28 mouse cellular contexts compared by ENCODE assay signal in the genomic region with DNA sequence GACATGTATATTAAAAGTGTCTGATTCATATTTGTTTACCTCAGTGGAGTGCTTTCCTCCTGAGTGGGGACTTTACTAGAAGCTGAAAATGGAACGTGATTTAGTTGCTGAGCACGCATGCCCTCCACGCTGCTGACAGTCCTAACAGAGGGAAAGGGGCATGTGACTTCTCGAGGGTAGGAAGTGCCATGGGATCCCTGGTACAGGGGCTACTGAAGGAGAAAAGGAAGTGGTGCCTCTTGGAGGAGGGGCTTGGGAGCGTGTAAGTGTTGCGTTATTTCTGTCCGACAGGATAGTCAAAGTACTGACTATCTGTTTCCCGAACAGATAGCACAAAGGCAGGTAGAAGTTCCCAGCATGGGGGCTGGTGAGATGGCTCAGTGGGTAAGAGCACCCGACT. TPM values are rescaled to one million over a fixed set of nuclear protein-coding genes. Genes with fewer than 3 reads are reported as not detected.
DNase-seq lines count a peak whose midpoint lies in the region; ATAC-seq and TF ChIP-seq lines count a peak whose summit lies in the region.
"Had no signal": no experiment of that assay in that cellular context is flagged by ENCODE, and none has a peak within 500 bp of the region (broad histone marks: within the 10 kb centered on the region; RNA-seq: fewer than 3 reads in every experiment).

No protein-coding gene starts in this region.

- H3K9ac ChIP-seq in lung, postnatal 0 days (replicated peaks; ENCODE audit: low read depth) = no peak overlapping the region
- H3K9ac ChIP-seq in liver, embryonic 16.5 days (ENCODE audit: low read depth, low read length) = no peak overlapping the region
- H3K9ac ChIP-seq: embryonic facial prominence, embryonic 13.5 days; forebrain, embryonic 12.5 days; hindbrain, embryonic 14.5 days; neural tube, embryonic 13.5 days had no signal

- H3K27ac ChIP-seq in lung, postnatal 0 days (ENCODE audit: low read length) = no peak overlapping the region
- no peak overlapping the region for H3K27ac ChIP-seq in liver, embryonic 16.5 days (ENCODE audit: low read length)
- H3K27ac ChIP-seq: embryonic facial prominence, embryonic 13.5 days; forebrain, embryonic 12.5 days; gastrocnemius, adult 2 months; heart, embryonic 10.5 days; hindbrain, embryonic 14.5 days; left cerebral cortex, adult 2 months; neural tube, embryonic 13.5 days had no signal

- no peaks in the 10 kb centered on the region for H3K36me3 ChIP-seq in lung, postnatal 0 days (ENCODE audit: insufficient read depth, low read length)
- H3K36me3 ChIP-seq in liver, embryonic 16.5 days (ENCODE audit: control insufficient read depth, insufficient read depth) = no peaks in the 10 kb centered on the region

- DNase-seq in lung, postnatal 0 days (ENCODE audit: low spot score) = peak; percentile 21
- no peak for DNase-seq in lung, adult 18-20 months
- DNase-seq in right cerebral cortex, postnatal 36 days (ENCODE audit: low spot score in 2 of 2) = no peak
- no peak for DNase-seq in MN1 (ENCODE audit: low spot score)
- DNase-seq: adrenal gland, postnatal 25 days; cerebellum, adult 11-12 months; cerebellum, postnatal 14 days; embryo, embryonic 11 days; gastrocnemius, adult 2 months; kidney, adult 18-20 months; kidney, postnatal 4 days; midbrain, embryonic 14.5 days; retina, postnatal 1 day; right cerebral cortex, postnatal 25 days; thymus, adult 18-20 months; thymus, postnatal 4 days had no signal

- no peaks in the 10 kb centered on the region for H3K27me3 ChIP-seq in lung, postnatal 0 days (replicated peaks; ENCODE audit: insufficient read depth, low read length)
- no peaks in the 10 kb centered on the region for H3K27me3 ChIP-seq in liver, embryonic 16.5 days (ENCODE audit: control insufficient read depth, insufficient read depth, low read depth, low read length)
- H3K27me3 ChIP-seq: embryonic facial prominence, embryonic 13.5 days; forebrain, embryonic 12.5 days; neural tube, embryonic 13.5 days had no signal

- H3K9me3 ChIP-seq in lung, postnatal 0 days (ENCODE audit: low read length) = no peaks in the 10 kb centered on the region
- no peaks in the 10 kb centered on the region for H3K9me3 ChIP-seq in liver, embryonic 16.5 days (replicated peaks; ENCODE audit: control insufficient read depth, low read length)
- H3K9me3 ChIP-seq: embryonic facial prominence, embryonic 13.5 days; forebrain, embryonic 12.5 days; heart, embryonic 10.5 days; neural tube, embryonic 13.5 days had no signal

- TF ChIP-seq EP300 in lung, postnatal 0 days (IDR thresholded peaks at IDR 0.05) = 0 out of 2 replicates have a peak, but pooled peaks have one; percentile 26

- H3K4me1 ChIP-seq in lung, postnatal 0 days (ENCODE audit: insufficient read depth, low read depth, low read length) = peaks cover 7% of the 10 kb centered on the region; the same call in 1 of the 2 replicates
- no peaks in the 10 kb centered on the region for H3K4me1 ChIP-seq in liver, embryonic 16.5 days (ENCODE audit: control insufficient read depth, low read depth, low read length)

- no peak overlapping the region for H3K4me2 ChIP-seq in lung, postnatal 0 days (replicated peaks; ENCODE audit: low read depth, low read length)
- no peak overlapping the region for H3K4me2 ChIP-seq in liver, embryonic 16.5 days (ENCODE audit: low read depth, low read length)
- H3K4me2 ChIP-seq: embryonic facial prominence, embryonic 13.5 days; forebrain, embryonic 12.5 days; hindbrain, embryonic 14.5 days; neural tube, embryonic 13.5 days had no signal

- ATAC-seq in lung, postnatal 0 days = peak; percentile 28; the same call in 1 of the 2 replicates
- ATAC-seq in granulocyte monocyte progenitor cell, adult 5-6 weeks (replicated peaks; ENCODE audit: poor library complexity, severe bottlenecking) = peak; percentile 88
- peak; percentile 49; the same call in 1 of the 2 replicates for ATAC-seq in liver, embryonic 16.5 days (ENCODE audit: low read depth)
- ATAC-seq in monocyte, adult 5-6 weeks (replicated peaks; ENCODE audit: insufficient number of reproducible peaks, low FRiP score, low TSS enrichment, poor library complexity, severe bottlenecking) = 0 out of 2 replicates have a peak, but pooled peaks have one; percentile 27
- ATAC-seq: inflammation-experienced regulatory T-cells, adult 6 months had no signal

- no peak overlapping the region for H3K4me3 ChIP-seq in lung, postnatal 0 days (ENCODE audit: low read depth, low read length)
- no peak overlapping the region for H3K4me3 ChIP-seq in liver, embryonic 16.5 days (ENCODE audit: low read depth, low read length)
- H3K4me3 ChIP-seq: embryonic facial prominence, embryonic 13.5 days; erythroblast, embryonic 14.5 days; forebrain, embryonic 12.5 days; gastrocnemius, adult 2 months; heart, embryonic 10.5 days; left cerebral cortex, adult 2 months; myocyte; neural tube, embryonic 13.5 days had no signal

- no peak for TF ChIP-seq CTCF in lung, postnatal 0 days (IDR thresholded peaks at IDR 0.05)

- WGBS in lung, postnatal 0 days = 57% methylated on average over 9 of the region's 9 CpGs
- WGBS in liver, embryonic 16.5 days (ENCODE audit: insufficient replicate concordance) = 30% methylated on average over 9 of the region's 9 CpGs

RNA-seq across cellular contexts. Expression of gene Ano6, which starts 31.5 kb away (rescaled TPM):
- polyA plus RNA-seq in lung, postnatal 0 days (2015; fragmentation: Nextera tagmentation; extraction: Ambion mirVana) = 37.5 and 38.9 TPM in 2 replicates
- 25.3 and 28.8 TPM in 2 replicates for total RNA-seq in granulocyte monocyte progenitor cell, adult 5-6 weeks (2014; fragmentation: Nextera tagmentation)
- 28.7 and 30.9 TPM in 2 replicates for total RNA-seq in granulocyte monocyte progenitor cell, adult 5-6 weeks (2017)
- polyA plus RNA-seq in liver, embryonic 16.5 days (2015; fragmentation: Nextera tagmentation; extraction: Ambion mirVana) = 9.2 and 10.5 TPM in 2 replicates
- total RNA-seq in monocyte, adult 5-6 weeks (2017) = 47.5 to 60.0 TPM (median 54.9 TPM) in 3 replicates

Comparison
In these comparisons a context has a peak if more than half of its experiments do, and no peak if none do; other contexts are left out.
1. ATAC-seq: peak in every context shown above with its lines; median percentile 88 in granulocyte monocyte progenitor cell, adult 5-6 weeks; 49 in liver, embryonic 16.5 days; 28 in lung, postnatal 0 days; 27 in monocyte, adult 5-6 weeks.